Mouse (Mus musculus) limb, embryonic 13.5 days (tissue): Measurements from ENCODE around the gene Rbbp9. TPM values are rescaled to one million over a fixed set of nuclear protein-coding genes. Genes with fewer than 3 reads are reported as not detected.

Source experiments
- ATAC-seq: fragments of 200-750 bp; cut with Nextera tagmentation; 2 replicates; pipeline ENCODE4 v1.8.0; 2017; ENCODE audit warnings: low read depth, moderate number of reproducible peaks, moderate TSS enrichment; ENCODE audit not compliant: low FRiP score
- H3K27ac ChIP-seq: fragments of 300-500 bp; sonication (generic); 2 replicates; pipeline ENCODE4 v1.5.1; 2015; ENCODE audit warnings: inconsistent platforms, mild to moderate bottlenecking, moderate library complexity
- H3K27me3 ChIP-seq: fragments of 300-500 bp; sonication (generic); 2 replicates; pipeline ENCODE4 v1.6.1; 2015; ENCODE audit warnings: mild to moderate bottlenecking, inconsistent platforms
- H3K36me3 ChIP-seq: fragments of 300-500 bp; sonication (generic); 2 replicates; pipeline ENCODE4 v1.6.1; 2015; ENCODE audit warnings: inconsistent platforms, mild to moderate bottlenecking, moderate library complexity
- H3K4me1 ChIP-seq: fragments of 300-500 bp; sonication (generic); 2 replicates; pipeline ENCODE4 v1.6.1; 2015; ENCODE audit warnings: inconsistent platforms
- H3K4me2 ChIP-seq: fragments of 300-500 bp; sonication (generic); replicated peaks from 2 replicates; pipeline ENCODE4 v1.6.1; 2015; ENCODE audit warnings: inconsistent platforms, mild to moderate bottlenecking, moderate library complexity
- H3K4me3 ChIP-seq: fragments of 300-500 bp; sonication (generic); 2 replicates; pipeline ENCODE4 v1.5.1; 2015; ENCODE audit warnings: moderate library complexity, mild to moderate bottlenecking, inconsistent platforms
- H3K9ac ChIP-seq: fragments of 300-500 bp; sonication (generic); 2 replicates; pipeline ENCODE4 v1.6.1; 2015; ENCODE audit warnings: mild to moderate bottlenecking, inconsistent platforms
- H3K9me3 ChIP-seq: fragments of 300-500 bp; sonication (generic); 2 replicates; pipeline ENCODE4 v1.6.1; 2016; ENCODE audit warnings: inconsistent platforms
- WGBS: fragments of 180-500 bp; shearing (Covaris S2); methylation state at CpG from one replicate; pipeline ENCODE4 v1.1.7; 2015; 5-methylcytosine and 5-hydroxymethylcytosine counted together
- polyA plus RNA-seq: library from polyadenylated mRNA; unstranded; fragments of >200 nt; fragmentation: Nextera tagmentation; extraction: Ambion mirVana; gene quantifications from 2 replicates; pipeline ENCODE4 v1.2.1, GENCODE M21; 2015

Rbbp9 gene
- polyA plus RNA-seq, 1 experiment from 2014 or later, result 68.8 TPM

DNA sequence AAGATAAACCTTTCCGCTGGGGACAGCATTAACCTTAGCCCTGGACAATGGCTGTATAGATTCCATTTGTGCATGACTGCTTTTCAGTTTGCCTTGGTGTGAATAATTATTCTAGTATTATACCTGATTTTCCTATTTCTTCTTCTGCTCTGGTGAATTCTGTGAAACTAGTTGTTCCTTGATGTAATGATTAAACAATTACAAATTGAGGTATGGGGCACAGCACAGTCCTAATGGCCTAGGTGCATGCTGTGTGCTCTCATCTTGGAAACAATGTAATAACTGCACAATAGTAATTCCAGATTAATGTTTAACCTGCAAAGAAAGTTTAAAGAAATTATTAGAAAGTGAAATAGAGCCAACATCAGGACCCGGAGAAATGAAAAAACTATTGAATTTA, 5.6 kb downstream of the Rbbp9 start:
- peaks cover 63% of the 10 kb centered on the region for H3K36me3 ChIP-seq
- WGBS, result 95% methylated on average over 2 of the region's 2 CpGs
- no peak overlapping the region for H3K9ac ChIP-seq
- no peak overlapping the region for H3K4me2 ChIP-seq
- H3K9me3 ChIP-seq, result no peaks in the 10 kb centered on the region
- H3K27ac ChIP-seq, result no peak overlapping the region
- no peak overlapping the region for H3K4me3 ChIP-seq
- H3K4me1 ChIP-seq, result peaks cover 7% of the 10 kb centered on the region; the same call in 1 of the 2 replicates
- no peak for ATAC-seq
- H3K27me3 ChIP-seq, result no peaks in the 10 kb centered on the region

DNA sequence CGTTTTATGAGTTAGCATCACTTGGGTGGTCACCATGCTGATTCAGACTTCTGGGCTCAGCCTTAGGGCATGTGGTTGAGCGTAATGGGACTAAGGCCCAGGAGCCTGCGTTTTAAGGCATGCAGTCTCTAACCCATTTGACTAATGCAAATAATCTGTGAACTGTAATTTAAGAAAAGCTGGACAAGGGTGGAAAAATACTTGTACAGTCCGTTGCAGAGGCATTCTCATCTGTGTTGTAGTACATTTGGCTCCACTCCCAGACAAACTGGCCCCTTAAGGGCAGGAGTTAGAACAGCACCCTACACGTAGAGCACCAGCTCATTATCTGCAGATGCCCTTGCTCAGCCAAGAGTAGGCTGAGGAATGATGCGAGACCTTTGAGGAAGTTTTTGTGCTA, 6.0 kb downstream of the Rbbp9 start:
- Histone ChIP-seq H3K27me3 (no peaks in the 10 kb centered on the region), H3K9me3 (no peaks in the 10 kb centered on the region), H3K36me3 (peaks cover 67% of the 10 kb centered on the region), H3K27ac (no peak overlapping the region), H3K4me2 (no peak overlapping the region), H3K4me1 (0 out of 2 replicates have a peak, but pooled peaks cover 3% of the 10 kb centered on the region), H3K4me3 (no peak overlapping the region), H3K9ac (no peak overlapping the region)
- 78% methylated on average over 6 of the region's 6 CpGs for WGBS
- ATAC-seq, result no peak

DNA sequence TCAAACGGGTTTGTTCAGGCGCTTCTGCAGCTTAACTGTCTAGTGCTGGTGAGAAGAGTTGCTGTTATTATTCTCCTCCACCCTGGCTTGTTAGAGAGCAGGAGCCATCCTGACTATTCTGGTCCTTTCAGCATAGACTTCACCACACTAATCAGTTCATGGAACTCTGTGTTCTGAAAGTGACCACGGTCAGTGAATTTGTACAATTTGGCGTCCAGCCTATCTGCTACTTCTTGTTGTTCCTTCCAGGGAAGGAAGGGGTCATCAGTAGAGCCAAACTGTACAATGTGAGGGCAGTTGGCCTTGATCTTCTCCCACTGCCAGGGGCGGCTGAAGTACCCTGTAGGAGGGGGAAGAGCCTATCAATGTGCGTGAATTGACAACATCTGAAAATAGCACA, 7.0 kb downstream of the Rbbp9 start:
- H3K9me3 ChIP-seq, result no peaks in the 10 kb centered on the region
- H3K36me3 ChIP-seq, result peaks cover 77% of the 10 kb centered on the region
- H3K27ac ChIP-seq, result no peak overlapping the region
- H3K4me3 ChIP-seq, result no peak overlapping the region
- ATAC-seq, result no peak
- no peak overlapping the region for H3K4me2 ChIP-seq
- H3K27me3 ChIP-seq, result no peaks in the 10 kb centered on the region
- WGBS, result 96% methylated on average over 6 of the region's 6 CpGs
- no peak overlapping the region for H3K9ac ChIP-seq
- H3K4me1 ChIP-seq, result no peaks in the 10 kb centered on the region

DNA sequence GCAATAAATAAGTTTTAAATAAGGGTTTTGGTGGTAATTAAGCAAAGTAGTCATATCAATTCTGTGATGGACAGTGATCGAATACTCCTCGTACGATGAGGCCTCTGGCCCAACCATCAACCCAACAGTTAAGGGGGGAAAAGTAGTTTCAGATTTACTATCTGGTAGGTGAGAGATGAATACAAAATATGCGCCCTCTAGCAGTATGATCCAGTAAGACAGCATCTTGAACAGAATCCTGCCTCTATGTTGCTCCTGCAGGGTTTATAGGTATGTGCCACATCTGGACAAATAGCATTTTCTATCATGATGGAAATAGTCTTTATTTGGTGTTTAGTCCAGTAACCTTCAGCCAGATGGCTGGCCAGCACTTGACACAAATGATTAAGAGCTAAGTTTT, 9.4 kb downstream of the Rbbp9 start:
- Histone ChIP-seq H3K9ac (no peak overlapping the region), H3K4me1 (no peaks in the 10 kb centered on the region), H3K4me2 (no peak overlapping the region), H3K27ac (no peak overlapping the region), H3K27me3 (no peaks in the 10 kb centered on the region), H3K36me3 (peaks cover 83% of the 10 kb centered on the region), H3K9me3 (no peaks in the 10 kb centered on the region), H3K4me3 (no peak overlapping the region)
- no peak for ATAC-seq
- WGBS, result 89% methylated on average over 4 of the region's 4 CpGs

DNA sequence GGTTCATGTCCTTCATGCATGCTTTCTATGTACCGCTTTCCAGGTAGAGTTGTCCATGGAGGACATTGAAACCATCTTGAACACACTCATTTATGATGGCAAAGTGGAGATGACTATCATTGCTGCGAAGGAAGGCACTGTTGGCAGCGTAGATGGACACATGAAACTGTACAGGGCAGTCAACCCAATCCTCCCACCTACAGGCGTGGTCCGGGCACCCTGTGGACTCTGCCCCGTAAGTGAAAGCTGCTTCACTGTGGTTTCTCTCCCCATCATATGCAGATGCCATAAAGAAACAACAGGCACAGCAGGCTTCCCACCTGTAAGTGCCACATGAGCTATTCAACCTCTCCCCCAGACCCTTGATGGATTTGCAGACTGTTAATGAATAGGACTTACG, 13.5 kb downstream of the Rbbp9 start:
- peaks cover 90% of the 10 kb centered on the region for H3K36me3 ChIP-seq
- 0 out of 2 replicates have a peak, but pooled peaks cover 7% of the 10 kb centered on the region for H3K9me3 ChIP-seq
- WGBS, result 94% methylated on average over 7 of the region's 7 CpGs
- no peak overlapping the region for H3K27ac ChIP-seq
- H3K9ac ChIP-seq, result no peak overlapping the region
- no peak overlapping the region for H3K4me2 ChIP-seq
- no peaks in the 10 kb centered on the region for H3K27me3 ChIP-seq
- H3K4me3 ChIP-seq, result no peak overlapping the region
- H3K4me1 ChIP-seq, result no peaks in the 10 kb centered on the region
- no peak for ATAC-seq

DNA sequence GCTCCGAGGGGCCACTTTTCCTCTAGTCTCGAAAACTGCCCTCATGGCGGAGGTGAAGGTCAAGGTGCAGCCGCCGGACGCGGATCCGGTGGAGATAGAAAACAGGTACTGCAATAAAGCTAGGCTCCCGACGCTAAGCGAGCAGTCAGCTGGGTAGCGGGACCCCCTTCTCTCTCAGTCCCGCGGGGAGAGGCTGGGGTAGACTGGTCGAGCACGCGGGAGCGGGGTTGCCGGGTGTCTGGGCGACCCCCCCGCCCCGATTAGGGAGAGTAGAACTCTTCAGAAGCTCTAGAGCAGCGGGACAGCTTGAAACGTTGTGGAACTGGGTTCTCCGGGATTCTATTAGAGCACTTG, 22.9 kb downstream of the Rbbp9 start:
- Histone ChIP-seq H3K4me1 (peaks cover 14% of the 10 kb centered on the region), H3K27me3 (peaks cover 16% of the 10 kb centered on the region), H3K9me3 (no peaks in the 10 kb centered on the region), H3K27ac (peak overlapping the region; percentile 73), H3K9ac (peak overlapping the region; percentile 93), H3K4me3 (peak overlapping the region; percentile 97), H3K4me2 (peak overlapping the region; percentile 79), H3K36me3 (peaks cover 18% of the 10 kb centered on the region)
- WGBS, result 0% methylated on average over 25 of the region's 25 CpGs
- ATAC-seq, result peak; percentile 42

DNA sequence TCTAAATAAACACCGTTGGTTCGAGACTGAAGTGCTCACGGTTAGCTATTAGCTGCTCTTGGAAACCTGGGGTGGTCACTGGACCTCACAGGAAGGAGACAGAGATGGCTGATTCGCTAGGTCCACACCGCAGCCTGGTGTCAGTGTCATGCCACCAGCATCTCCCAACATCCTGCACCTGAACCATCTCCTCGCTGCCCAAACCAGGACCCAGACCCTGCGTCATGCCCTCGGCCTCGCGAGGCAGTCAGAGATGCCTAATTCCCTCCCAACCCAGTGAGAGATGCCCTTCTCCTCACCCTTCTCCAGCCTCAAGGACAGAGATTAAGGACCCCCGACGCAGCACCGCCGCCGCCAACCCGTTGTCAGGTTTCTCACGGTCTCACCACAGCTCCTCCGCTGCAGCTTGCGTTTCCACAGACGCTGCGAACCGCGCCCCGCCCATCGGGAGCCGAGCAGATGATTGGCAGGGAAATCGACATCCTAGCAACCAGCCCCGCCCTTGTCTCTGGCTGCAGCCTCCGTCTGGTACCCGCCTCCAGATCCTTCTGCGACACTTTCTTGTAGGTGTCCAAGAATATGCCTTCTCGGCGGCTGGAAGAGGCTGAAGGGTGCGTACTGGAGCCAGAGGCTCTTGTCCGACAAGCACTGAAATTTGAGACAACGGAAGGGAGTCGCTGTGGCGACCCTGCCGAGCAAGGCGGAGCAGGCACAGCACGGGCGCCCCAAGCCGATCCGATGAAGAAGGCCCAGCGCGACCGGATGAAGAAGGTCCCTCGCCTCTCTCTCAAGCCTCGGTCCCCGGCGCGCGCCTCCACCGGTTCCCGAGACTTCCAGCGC, 23.5 kb downstream of the Rbbp9 start, which contains the start of the genes Dzank1 and Polr3f:
Dzank1 (minus strand) TSS at position 434 of the 840 bp plus-strand sequence.
Polr3f (plus strand) TSS at position 738 of the 840 bp plus-strand sequence.
- peak within 1 kb of the TSS; percentile 73 for H3K27ac ChIP-seq
- no peaks in the 10 kb centered on the region for H3K9me3 ChIP-seq
- peaks cover 16% of the 10 kb centered on the region for H3K27me3 ChIP-seq
- peaks cover 14% of the 10 kb centered on the region for H3K36me3 ChIP-seq
- WGBS, result 1% methylated on average over 56 of the region's 56 CpGs
- ATAC-seq, result peak; percentile 99
- H3K4me2 ChIP-seq, result peak within 1 kb of the TSS; percentile 79
- peak within 1 kb of the TSS; percentile 93 for H3K9ac ChIP-seq
- H3K4me3 ChIP-seq, result peak within 1 kb of the TSS; percentile 97
- peaks cover 14% of the 10 kb centered on the region for H3K4me1 ChIP-seq

DNA sequence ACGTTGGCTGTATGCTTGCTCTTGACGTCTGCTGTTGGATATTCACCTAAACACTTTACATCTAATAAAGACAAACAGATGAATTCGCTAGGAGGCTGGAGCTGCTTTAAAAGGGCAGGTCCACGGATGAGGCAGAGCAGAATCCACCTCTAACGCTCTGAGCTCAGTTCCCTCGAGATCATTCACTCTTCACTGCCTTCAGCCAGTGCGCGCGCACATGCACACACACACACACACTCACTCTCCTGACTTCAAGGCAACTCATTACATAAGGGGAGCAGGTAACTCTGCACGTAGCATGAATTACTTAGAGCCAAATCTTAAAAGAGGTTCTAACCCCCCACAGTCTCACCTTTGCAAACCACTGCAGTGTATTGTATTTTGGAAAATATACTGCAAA, 24.8 kb downstream of the Rbbp9 start:
- WGBS, result 57% methylated on average over 10 of the region's 10 CpGs
- Histone ChIP-seq H3K4me2 (no peak overlapping the region), H3K27ac (no peak overlapping the region), H3K4me1 (peaks cover 14% of the 10 kb centered on the region), H3K36me3 (peaks cover 8% of the 10 kb centered on the region; the same call in 1 of the 2 replicates), H3K4me3 (no peak overlapping the region), H3K27me3 (peaks cover 16% of the 10 kb centered on the region), H3K9me3 (no peaks in the 10 kb centered on the region), H3K9ac (no peak overlapping the region)
- no peak for ATAC-seq

DNA sequence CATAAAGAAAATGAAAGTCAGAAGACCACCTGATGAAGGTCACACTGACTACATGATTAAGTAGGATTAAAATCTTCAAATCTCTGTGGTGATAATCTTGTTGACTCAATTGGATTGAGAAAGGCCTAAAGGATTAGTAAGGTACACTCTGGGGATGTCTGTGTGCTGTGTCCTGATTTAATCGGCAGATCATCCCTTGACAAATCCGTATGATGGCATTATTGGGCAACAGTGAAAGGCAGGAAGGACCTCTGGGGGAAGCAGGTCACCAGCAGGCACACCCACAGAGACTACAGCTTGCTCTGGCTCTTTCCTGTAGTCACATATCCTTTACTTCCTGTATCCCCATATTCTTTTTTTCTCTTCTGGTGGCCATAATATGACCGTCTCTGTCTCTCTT, 30.9 kb downstream of the Rbbp9 start:
- no peak for ATAC-seq

DNA sequence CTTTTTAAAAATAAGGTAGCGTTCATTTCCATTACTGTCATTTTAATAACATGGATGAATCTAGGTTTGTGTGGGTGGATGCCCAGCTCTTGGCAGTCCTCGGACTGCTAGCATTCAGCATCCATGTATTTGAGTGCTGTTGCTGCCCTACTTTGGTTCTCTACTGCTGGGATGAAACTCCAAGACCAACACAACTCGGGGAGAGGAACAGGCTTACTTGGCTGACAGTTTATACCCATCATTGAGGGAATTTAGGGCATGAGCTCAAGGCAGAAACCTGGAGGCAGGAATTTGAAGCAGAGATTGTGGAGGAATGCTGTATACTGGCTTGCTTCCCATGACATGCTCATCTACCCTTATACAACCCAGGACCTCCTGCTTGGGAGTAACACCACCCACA, 36.0 kb downstream of the Rbbp9 start:
- Histone ChIP-seq H3K9me3 (no peaks in the 10 kb centered on the region), H3K36me3 (no peaks in the 10 kb centered on the region), H3K4me3 (no peak overlapping the region), H3K27ac (no peak overlapping the region), H3K4me1 (no peaks in the 10 kb centered on the region), H3K27me3 (no peaks in the 10 kb centered on the region), H3K4me2 (no peak overlapping the region), H3K9ac (no peak overlapping the region)
- 81% methylated on average over 3 of the region's 3 CpGs for WGBS
- ATAC-seq, result no peak

More for the DNA sequence above, 30.9 kb downstream of the Rbbp9 start:
- no peak overlapping the region for H3K9ac ChIP-seq
- no peaks in the 10 kb centered on the region for H3K9me3 ChIP-seq
- no peaks in the 10 kb centered on the region for H3K36me3 ChIP-seq
- WGBS, result 66% methylated on average over 3 of the region's 3 CpGs
- no peak overlapping the region for H3K27ac ChIP-seq
- no peak overlapping the region for H3K4me2 ChIP-seq
- H3K27me3 ChIP-seq, result no peaks in the 10 kb centered on the region
- H3K4me3 ChIP-seq, result no peak overlapping the region
- H3K4me1 ChIP-seq, result no peaks in the 10 kb centered on the region

DNA sequence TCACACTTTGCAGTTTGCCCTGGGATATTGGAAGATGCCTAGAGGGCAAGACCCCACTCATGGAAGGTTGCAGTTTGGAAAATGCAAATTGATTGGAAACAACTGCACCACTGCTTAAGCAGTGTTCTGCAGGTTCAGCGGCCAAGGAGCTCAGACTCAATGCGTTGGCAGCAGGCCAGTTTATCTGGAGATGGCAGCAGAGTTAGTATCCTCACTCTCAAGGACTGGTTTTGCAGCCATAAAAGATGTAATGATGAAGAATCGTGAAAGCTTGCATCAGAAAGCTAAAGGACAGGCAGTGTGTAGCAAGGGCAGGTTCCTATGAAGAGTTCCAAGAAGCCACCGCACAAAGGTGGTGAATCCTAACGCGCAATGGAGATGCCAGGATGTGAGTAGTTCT, 48.5 kb downstream of the Rbbp9 start:
- H3K4me1 ChIP-seq, result no peaks in the 10 kb centered on the region
- 87% methylated on average over 6 of the region's 6 CpGs for WGBS
- no peaks in the 10 kb centered on the region for H3K36me3 ChIP-seq
- no peak for ATAC-seq
- H3K4me2 ChIP-seq, result no peak overlapping the region
- no peak overlapping the region for H3K4me3 ChIP-seq
- H3K27ac ChIP-seq, result no peak overlapping the region
- no peak overlapping the region for H3K9ac ChIP-seq
- no peaks in the 10 kb centered on the region for H3K9me3 ChIP-seq
- no peaks in the 10 kb centered on the region for H3K27me3 ChIP-seq
